Comparison of ENCODE assay signal across 14 mouse cellular contexts in genomic region chr8:35196189-35196588, GRCm38 (mm10).
DNase-seq lines count a peak whose midpoint lies in the region; ATAC-seq and TF ChIP-seq lines count a peak whose summit lies in the region.
"Had no signal": no experiment of that assay in that cellular context is flagged by ENCODE, and none has a peak within 500 bp of the region (broad histone marks: within the 10 kb centered on the region; RNA-seq: fewer than 3 reads in every experiment).

No protein-coding gene starts in this region.

- H3K9me3 ChIP-seq in forebrain, embryonic 15.5 days: no peaks in the 10 kb centered on the region
- H3K9me3 ChIP-seq in midbrain, embryonic 13.5 days: no peaks in the 10 kb centered on the region
- no peaks in the 10 kb centered on the region for H3K9me3 ChIP-seq in stomach, postnatal 0 days (ENCODE audit: control insufficient read depth, low read length)
- H3K9me3 ChIP-seq: intestine, embryonic 15.5 days; limb, embryonic 13.5 days had no signal

- no peak for TF ChIP-seq EP300 in stomach, postnatal 0 days (optimal IDR thresholded peaks at IDR 0.05)

- H3K36me3 ChIP-seq in forebrain, embryonic 15.5 days: no peaks in the 10 kb centered on the region
- H3K36me3 ChIP-seq in midbrain, embryonic 13.5 days: no peaks in the 10 kb centered on the region
- no peaks in the 10 kb centered on the region for H3K36me3 ChIP-seq in stomach, postnatal 0 days (ENCODE audit: control insufficient read depth, insufficient read depth, low read length)
- H3K36me3 ChIP-seq: intestine, embryonic 15.5 days; limb, embryonic 13.5 days had no signal

- ATAC-seq in forebrain, embryonic 15.5 days (replicated peaks): peak; percentile 54
- peak; percentile 79 for ATAC-seq in midbrain, embryonic 13.5 days
- ATAC-seq in stomach, postnatal 0 days (ENCODE audit: low FRiP score, low TSS enrichment): no peak
- ATAC-seq: intestine, embryonic 15.5 days had no signal

- H3K27me3 ChIP-seq in forebrain, embryonic 15.5 days: no peaks in the 10 kb centered on the region
- H3K27me3 ChIP-seq in midbrain, embryonic 13.5 days: no peaks in the 10 kb centered on the region
- H3K27me3 ChIP-seq in stomach, postnatal 0 days (ENCODE audit: control insufficient read depth, insufficient read depth, low read length): no peaks in the 10 kb centered on the region
- H3K27me3 ChIP-seq: intestine, embryonic 15.5 days; limb, embryonic 13.5 days had no signal

- 6% methylated on average over 4 of the region's 4 CpGs for WGBS in forebrain, embryonic 15.5 days
- 11% methylated on average over 4 of the region's 4 CpGs for WGBS in midbrain, embryonic 13.5 days
- WGBS in stomach, postnatal 0 days: 63% methylated on average over 4 of the region's 4 CpGs

- H3K27ac ChIP-seq in forebrain, embryonic 15.5 days (replicated peaks): no peak overlapping the region
- peak overlapping the region; percentile 32; the same call in 1 of the 2 replicates for H3K27ac ChIP-seq in midbrain, embryonic 13.5 days
- H3K27ac ChIP-seq in stomach, postnatal 0 days (replicated peaks): no peak overlapping the region
- H3K27ac ChIP-seq: intestine, embryonic 15.5 days; limb, embryonic 13.5 days had no signal

- no peak overlapping the region for H3K9ac ChIP-seq in forebrain, embryonic 15.5 days (replicated peaks)
- H3K9ac ChIP-seq in midbrain, embryonic 13.5 days (replicated peaks): no peak overlapping the region
- H3K9ac ChIP-seq in stomach, postnatal 0 days (ENCODE audit: low read length): no peak overlapping the region
- H3K9ac ChIP-seq: intestine, embryonic 15.5 days; limb, embryonic 13.5 days had no signal

- H3K4me1 ChIP-seq in forebrain, embryonic 15.5 days: peaks cover 7% of the 10 kb centered on the region
- H3K4me1 ChIP-seq in midbrain, embryonic 13.5 days (replicated peaks): peaks cover 11% of the 10 kb centered on the region
- 0 out of 2 replicates have a peak, but pooled peaks cover 6% of the 10 kb centered on the region for H3K4me1 ChIP-seq in stomach, postnatal 0 days (replicated peaks; ENCODE audit: control insufficient read depth, insufficient read depth)

- H3K4me2 ChIP-seq in forebrain, embryonic 15.5 days (replicated peaks): no peak overlapping the region
- H3K4me2 ChIP-seq in midbrain, embryonic 13.5 days (replicated peaks): no peak overlapping the region
- no peak overlapping the region for H3K4me2 ChIP-seq in stomach, postnatal 0 days (replicated peaks; ENCODE audit: low read depth)
- H3K4me2 ChIP-seq: intestine, embryonic 15.5 days; limb, embryonic 13.5 days had no signal

- H3K4me3 ChIP-seq in forebrain, embryonic 15.5 days: no peak overlapping the region
- no peak overlapping the region for H3K4me3 ChIP-seq in midbrain, embryonic 13.5 days (replicated peaks)
- H3K4me3 ChIP-seq in stomach, postnatal 0 days (ENCODE audit: low read depth, low read length): no peak overlapping the region
- H3K4me3 ChIP-seq: intestine, embryonic 15.5 days; limb, embryonic 13.5 days had no signal

- DNase-seq in adrenal gland, adult 2 months: peak; percentile 45
- no peak for DNase-seq in adrenal gland, adult 18-20 months (ENCODE audit: low spot score in 2 of 2)
- DNase-seq in MN1 (ENCODE audit: low spot score): peak; percentile 45
- DNase-seq in stomach, postnatal 0 days (ENCODE audit: low spot score): no peak
- no peak for DNase-seq in heart, adult 8-10 months (ENCODE audit: low spot score)
- no peak for DNase-seq in lung, postnatal 14 days
- DNase-seq: heart, adult 18-20 months; heart, postnatal 10 days; kidney, postnatal 36 days; spleen, adult 18-20 months had no signal

- TF ChIP-seq CTCF in stomach, postnatal 0 days (IDR thresholded peaks at IDR 0.05; ENCODE audit: low read depth): no peak

Comparison
In these comparisons a context has a peak if more than half of its experiments do, and no peak if none do; other contexts are left out.
1. DNase-seq: peak in adrenal gland, adult 2 months (single experiment) and MN1 (single experiment); none in adrenal gland, adult 18-20 months (0 of 2), stomach, postnatal 0 days (single experiment), heart, adult 8-10 months (single experiment) and lung, postnatal 14 days (single experiment).